Mouse (Mus musculus) G1E-ER4 (cell line): ENCODE measurements around the gene Pomt1. TPM values are rescaled to one million over a fixed set of nuclear protein-coding genes. Genes with fewer than 3 reads are reported as not detected.

Source experiments
- GATA1 ChIP-seq: IDR thresholded peaks from one replicate; pipeline ENCODE4 v1.8.0; 2012; ENCODE audit warnings: low read length, inconsistent platforms
- polyA plus RNA-seq: library from polyadenylated mRNA; stranded (reverse); fragments of >175 nt; gene quantifications from 2 replicates; pipeline ENCODE4 v1.2.3, GENCODE M21; 2012

Gene Pomt1
- polyA plus RNA-seq, 1 experiment: 17.6 TPM

GRCm38 (mm10) chr2:32248377-32249361, 12.3 kb downstream of the Pomt1 start:
- TF ChIP-seq GATA1: no peak

DNA sequence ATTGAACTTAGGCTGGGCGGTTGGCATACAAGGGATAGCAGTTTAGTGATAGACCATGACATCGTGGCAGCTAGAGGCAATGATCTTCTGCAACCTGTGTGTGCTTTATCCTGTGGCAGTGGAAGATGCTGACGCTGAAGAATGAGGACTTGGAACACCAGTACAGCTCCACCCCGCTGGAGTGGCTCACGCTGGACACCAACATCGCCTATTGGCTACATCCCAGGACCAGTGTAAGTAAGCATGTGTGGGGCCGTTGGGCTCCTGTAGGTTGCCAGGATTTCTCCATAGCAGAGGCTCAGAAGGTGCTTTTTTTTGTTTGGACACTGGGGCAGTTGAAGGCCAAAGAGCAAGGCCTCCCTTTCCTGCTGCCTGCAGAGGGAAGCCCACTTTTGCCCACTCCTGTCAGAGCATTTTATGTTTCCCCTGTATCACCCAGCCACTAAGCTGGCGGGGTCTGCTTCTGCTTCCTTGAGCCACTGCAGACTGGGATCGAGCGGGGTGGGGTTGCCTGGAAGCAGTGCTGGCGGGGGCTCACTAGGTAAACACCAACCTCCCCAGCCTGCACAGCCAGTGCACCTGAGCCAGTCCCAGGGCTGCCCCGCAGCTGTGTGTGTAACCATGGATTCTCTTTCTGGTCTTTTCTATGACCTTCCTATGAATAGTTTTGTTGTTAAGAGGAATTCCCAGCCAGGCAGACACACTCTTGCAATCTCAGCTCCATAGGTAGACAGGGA, 15.6 kb downstream of the Pomt1 start:
- TF ChIP-seq GATA1: no peak

GRCm38 (mm10) chr2:32252658-32253057, 16.3 kb downstream of the Pomt1 start:
- TF ChIP-seq GATA1: no peak

- no peak for TF ChIP-seq GATA1
Measured at GRCm38 (mm10) chr2:32253352-32253751, 17.0 kb downstream of the Pomt1 start.

GRCm38 (mm10) chr2:32254563-32254962, 18.2 kb downstream of the Pomt1 start:
- no peak for TF ChIP-seq GATA1

GRCm38 (mm10) chr2:32256273-32256672, 19.9 kb downstream of the Pomt1 start:
- TF ChIP-seq GATA1: no peak

DNA sequence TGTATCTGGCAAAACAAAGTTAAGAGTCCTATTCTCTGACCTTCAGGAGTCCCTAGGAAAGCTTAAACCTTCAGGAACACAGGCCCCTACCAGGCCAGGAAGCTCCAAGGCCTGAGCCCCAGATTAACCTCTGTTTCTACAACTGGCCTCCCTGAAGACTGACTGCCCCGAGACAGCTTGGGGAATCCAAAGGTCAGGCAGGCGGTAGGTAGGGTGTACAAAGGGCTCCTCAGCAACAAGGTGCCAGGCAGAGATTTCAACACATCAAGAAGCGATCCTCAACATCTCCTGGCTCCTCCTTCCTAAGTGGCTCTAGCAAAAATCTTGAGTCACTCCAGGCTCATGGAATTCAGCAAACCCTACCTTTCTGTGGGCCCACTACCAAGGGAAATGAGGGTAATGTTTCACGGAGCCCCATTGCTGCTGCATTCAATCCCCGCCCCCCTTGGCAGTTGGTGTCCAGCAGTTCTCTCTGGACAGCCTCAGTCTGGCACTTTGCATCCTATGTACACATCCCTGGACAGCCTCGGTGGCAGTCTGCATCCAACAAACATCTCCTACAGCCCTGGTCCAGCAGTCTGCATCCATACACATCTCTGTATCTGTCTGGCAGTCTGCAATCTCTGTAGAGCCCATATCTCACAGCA, 22.6 kb downstream of the Pomt1 start:
- no peak for TF ChIP-seq GATA1

DNA sequence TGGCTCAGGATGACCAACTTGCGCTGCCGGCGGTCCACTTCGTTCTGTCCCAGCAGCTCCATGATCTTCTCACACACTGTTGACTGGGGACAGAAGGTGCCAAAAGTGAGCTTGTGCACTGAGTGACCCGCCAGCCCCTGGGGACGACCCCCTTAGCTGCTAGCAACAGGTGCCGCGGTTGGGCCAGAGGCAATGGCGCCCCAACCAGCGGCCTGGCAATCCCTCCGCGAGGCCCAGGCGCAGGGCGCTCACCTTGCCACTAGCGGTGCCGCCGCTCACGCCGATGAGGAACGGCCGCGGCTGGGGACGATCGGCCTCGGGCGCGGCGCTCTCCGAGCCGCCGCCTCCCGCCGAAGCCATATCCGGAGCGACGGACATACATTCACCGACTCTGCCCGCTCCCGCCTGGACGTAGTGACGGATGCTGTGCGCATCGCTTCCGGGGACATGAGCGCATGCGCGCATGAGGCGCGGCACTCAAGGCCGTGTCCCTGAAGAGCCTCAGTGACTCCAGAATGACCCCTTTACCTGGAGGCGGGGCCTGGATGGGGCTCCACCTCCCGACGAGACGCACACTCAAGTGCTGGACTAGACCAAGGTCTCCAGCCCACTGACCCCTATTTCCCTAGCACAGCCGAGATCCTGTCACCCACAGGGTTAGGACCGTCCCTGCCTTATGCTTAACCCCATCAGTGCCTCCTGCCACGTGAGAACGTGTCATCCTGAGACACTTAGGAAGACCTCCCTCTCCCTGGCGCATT, 23.4 kb downstream of the Pomt1 start, which contains the start of gene Uck1:
Uck1 (minus strand) TSS at position 503 of the 761 bp plus-strand sequence.
- no peak for TF ChIP-seq GATA1

- no peak for TF ChIP-seq GATA1
Measured at GRCm38 (mm10) chr2:32260635-32261034, 24.2 kb downstream of the Pomt1 start.

GRCm38 (mm10) chr2:32275823-32276222, 39.4 kb downstream of the Pomt1 start:
- no peak for TF ChIP-seq GATA1

DNA sequence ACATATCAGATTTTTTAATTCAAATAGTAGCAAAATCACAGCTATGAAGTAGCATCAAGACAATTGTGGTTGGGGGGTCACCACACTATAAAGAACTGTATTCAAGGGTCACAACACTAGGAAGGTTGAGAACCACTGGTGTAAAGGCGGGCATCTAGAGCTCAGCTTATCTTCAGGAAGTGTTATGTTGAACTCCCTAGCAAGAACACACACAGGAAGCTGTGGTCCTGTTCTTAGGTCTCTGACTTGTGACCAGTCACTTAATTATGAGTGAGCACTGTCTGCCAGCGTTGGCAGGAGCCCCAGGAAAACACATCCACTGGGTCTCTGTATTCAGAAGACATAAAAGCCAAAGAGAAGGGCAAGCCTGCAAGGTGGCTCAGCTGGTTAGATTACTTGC, 45.9 kb downstream of the Pomt1 start:
- no peak for TF ChIP-seq GATA1

- no peak for TF ChIP-seq GATA1
Measured at GRCm38 (mm10) chr2:32282727-32283126, 46.3 kb downstream of the Pomt1 start.

GRCm38 (mm10) chr2:32283986-32284385, 47.6 kb downstream of the Pomt1 start:
- no peak for TF ChIP-seq GATA1

DNA sequence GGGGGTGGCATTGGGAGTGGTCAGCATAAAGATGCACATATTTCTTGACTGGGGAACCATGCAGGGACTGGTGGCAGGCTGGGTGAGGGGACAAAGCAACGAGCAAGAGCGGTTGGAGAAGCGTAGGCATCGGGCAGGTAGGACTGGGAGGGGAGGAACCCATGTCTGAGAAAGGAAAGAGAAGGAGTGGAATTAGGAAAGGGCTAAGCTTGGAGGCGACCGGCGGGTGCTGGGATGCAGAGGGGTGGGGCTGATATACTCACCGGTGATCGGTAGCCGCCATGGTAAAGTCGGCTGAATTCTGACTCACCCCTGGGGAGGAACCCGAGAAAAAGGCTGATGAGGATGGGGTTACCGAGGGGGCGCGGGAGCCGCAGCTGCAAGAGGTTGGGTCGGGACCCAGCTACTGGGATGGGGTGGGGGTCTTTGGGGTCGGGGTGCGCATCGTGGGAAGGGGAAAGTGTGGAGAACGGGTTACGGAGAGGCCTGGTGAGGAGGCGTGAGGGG, 51.0 kb downstream of the Pomt1 start, which contains the start of gene Golga2:
Golga2 (plus strand) TSS at position 51 of the 507 bp plus-strand sequence.
- no peak for TF ChIP-seq GATA1

DNA sequence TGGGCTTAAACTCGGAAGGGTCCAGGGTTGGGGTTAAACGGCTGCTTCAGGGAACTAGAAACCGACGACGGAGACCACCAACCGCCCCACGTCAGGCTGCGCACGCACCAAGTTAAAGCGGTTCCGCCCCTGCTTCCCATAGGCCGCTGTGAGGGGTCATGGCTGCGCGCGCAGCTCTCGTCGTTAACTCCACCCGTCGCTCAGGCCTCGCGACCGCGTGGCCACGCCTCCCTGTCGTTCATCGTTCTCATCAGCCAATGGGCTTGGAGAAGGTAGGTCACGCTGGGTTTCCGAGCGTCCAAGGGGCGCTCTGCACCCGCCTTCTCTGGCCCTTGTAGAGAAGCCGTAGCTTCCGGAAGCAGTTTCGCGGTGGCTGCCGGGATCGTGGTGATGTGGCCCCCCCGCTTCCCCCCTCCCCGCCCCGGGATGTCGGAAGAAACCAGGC, 51.6 kb downstream of the Pomt1 start, which contains the start of gene Swi5:
Swi5 (minus strand) TSS at position 153 of the 445 bp plus-strand sequence.
- no peak for TF ChIP-seq GATA1
